Mouse (Mus musculus) monocyte, adult 2 months (primary cell): ENCODE results near the gene Mcl1.
"Not testable (repeated sequence)": the region's sequence is repeated elsewhere in the genome, so short reads cannot be mapped to it uniquely, and the experiment has no call there.

Source experiments
- DNase-seq, 2 experiments: peaks; one replicate each; pipeline ENCODE4 v3.0.0; 2022; ENCODE audit warnings: low spot score in 2 of 2, low read depth in 1 of 2

The Mcl1 gene

GRCm38 (mm10) chr3:95685301-95685700 is 26.7 kb downstream of the Mcl1 start:
- no peak for DNase-seq

GRCm38 (mm10) chr3:95685701-95686100 is 27.1 kb downstream of the Mcl1 start:
- DNase-seq: no peak

GRCm38 (mm10) chr3:95686492-95687167 is 28.0 kb downstream of the Mcl1 start:
- DNase-seq: no peak

GRCm38 (mm10) chr3:95687168-95687523 is 28.6 kb downstream of the Mcl1 start:
- no peak for DNase-seq

- DNase-seq: no peak
These were observed 29.2 kb downstream of the Mcl1 start, which contains the start of gene Adamtsl4 for GRCm38 (mm10) chr3:95687524-95688421. Gene Adamtsl4, minus strand, starts transcription at chr3:95687917.

- no peak for DNase-seq
These were observed 30.8 kb downstream of the Mcl1 start for GRCm38 (mm10) chr3:95689171-95689915.

- no peak for DNase-seq
These were observed 31.4 kb downstream of the Mcl1 start for GRCm38 (mm10) chr3:95689940-95690339.

- not testable (repeated sequence) for DNase-seq
These were observed 32.0 kb downstream of the Mcl1 start for GRCm38 (mm10) chr3:95690552-95690951.

- DNase-seq: no peak
These were observed 34.1 kb downstream of the Mcl1 start for GRCm38 (mm10) chr3:95692677-95693076.

- DNase-seq: no peak
These were observed 35.5 kb downstream of the Mcl1 start for GRCm38 (mm10) chr3:95693821-95694807.

- no peak for DNase-seq
These were observed 36.5 kb downstream of the Mcl1 start for GRCm38 (mm10) chr3:95694808-95695703.

GRCm38 (mm10) chr3:95695796-95696195 is 37.2 kb downstream of the Mcl1 start:
- no peak for DNase-seq

GRCm38 (mm10) chr3:95696360-95696759 is 37.8 kb downstream of the Mcl1 start:
- DNase-seq: no peak

GRCm38 (mm10) chr3:95698286-95698685 is 39.7 kb downstream of the Mcl1 start:
- DNase-seq: no peak

GRCm38 (mm10) chr3:95700233-95700681 is 41.7 kb downstream of the Mcl1 start:
- DNase-seq: no peak

- no peak for DNase-seq
These were observed 42.5 kb downstream of the Mcl1 start for GRCm38 (mm10) chr3:95701085-95701484.

GRCm38 (mm10) chr3:95701877-95702540 is 43.4 kb downstream of the Mcl1 start:
- DNase-seq: no peak

- DNase-seq: no peak
These were observed 44.7 kb downstream of the Mcl1 start for GRCm38 (mm10) chr3:95703276-95703675.

GRCm38 (mm10) chr3:95704612-95705011 is 46.0 kb downstream of the Mcl1 start:
- no peak for DNase-seq
